Mouse (Mus musculus): ENCODE results near the gene Atox1.
A peak's percentile ranks its signal among the peaks of the same experiment; 100 is the strongest.
"Not testable (repeated sequence)": the region's sequence is repeated elsewhere in the genome, so short reads cannot be mapped to it uniquely, and the experiment has no call there.

Gene Atox1

GRCm38 (mm10) chr11:55449531-55449930 lies 11.5 kb downstream of the Atox1 start:
- no peak for DNase-seq

GRCm38 (mm10) chr11:55446579-55446978 lies 14.5 kb downstream of the Atox1 start:
- DNase-seq: peak; percentile 69

- no peak for DNase-seq
Measured at GRCm38 (mm10) chr11:55444772-55445171, 16.3 kb downstream of the Atox1 start.

- no peak for DNase-seq
Measured at GRCm38 (mm10) chr11:55439718-55440117, 21.3 kb downstream of the Atox1 start.

- DNase-seq: no peak
Measured at GRCm38 (mm10) chr11:55438031-55438430, 23.0 kb downstream of the Atox1 start.

GRCm38 (mm10) chr11:55436089-55436488 lies 24.9 kb downstream of the Atox1 start:
- no peak for DNase-seq

- DNase-seq: no peak
Measured at GRCm38 (mm10) chr11:55432981-55433380, 28.1 kb downstream of the Atox1 start.

GRCm38 (mm10) chr11:55429973-55430372 lies 31.1 kb downstream of the Atox1 start:
- no peak for DNase-seq

- DNase-seq: no peak
Measured at GRCm38 (mm10) chr11:55428186-55429012, 32.6 kb downstream of the Atox1 start.

- no peak for DNase-seq
Measured at GRCm38 (mm10) chr11:55424746-55425360, 36.2 kb downstream of the Atox1 start.

GRCm38 (mm10) chr11:55423756-55424155 lies 37.3 kb downstream of the Atox1 start:
- no peak for DNase-seq

GRCm38 (mm10) chr11:55422978-55423377 lies 38.1 kb downstream of the Atox1 start, which contains the start of gene Sparc:
Gene Sparc, minus strand, starts transcription at chr11:55423183.
- no peak for DNase-seq

- no peak for DNase-seq
Measured at GRCm38 (mm10) chr11:55419678-55420307, 41.2 kb downstream of the Atox1 start.

GRCm38 (mm10) chr11:55419296-55419677 lies 41.8 kb downstream of the Atox1 start:
- no peak for DNase-seq

GRCm38 (mm10) chr11:55418704-55419061 lies 42.4 kb downstream of the Atox1 start:
- DNase-seq: no peak

- DNase-seq: no peak
Measured at GRCm38 (mm10) chr11:55417898-55418703, 42.9 kb downstream of the Atox1 start.

- DNase-seq: no peak
Measured at GRCm38 (mm10) chr11:55416609-55417265, 44.3 kb downstream of the Atox1 start.

GRCm38 (mm10) chr11:55415731-55416130 lies 45.3 kb downstream of the Atox1 start:
- DNase-seq: not testable (repeated sequence)

- DNase-seq: no peak
Measured at GRCm38 (mm10) chr11:55415036-55415704, 45.9 kb downstream of the Atox1 start.

GRCm38 (mm10) chr11:55414314-55414713 lies 46.7 kb downstream of the Atox1 start:
- DNase-seq: no peak

GRCm38 (mm10) chr11:55413416-55413796 lies 47.6 kb downstream of the Atox1 start:
- DNase-seq: no peak
